27 mouse cellular contexts compared by ENCODE assay signal in genomic region chr5:28970404-28970803, GRCm38 (mm10).
"Had no signal": no experiment of that assay in that cellular context is flagged by ENCODE, and none has a peak within 500 bp of the region (broad histone marks: within the 10 kb centered on the region; RNA-seq: fewer than 3 reads in every experiment).

No protein-coding gene starts in this region.

- H3K9ac ChIP-seq: embryonic facial prominence, embryonic 12.5 days; embryonic facial prominence, embryonic 13.5 days; embryonic facial prominence, embryonic 15.5 days; forebrain, embryonic 12.5 days; forebrain, embryonic 13.5 days; forebrain, embryonic 15.5 days; forebrain, postnatal 0 days had no signal

- DNase-seq: cerebellum, adult 9-11 months; cerebellum, postnatal 10 days; cerebellum, postnatal 14 days; cerebellum, postnatal 25 days; cerebellum, postnatal 36 days; embryo, embryonic 11 days; forebrain, postnatal 0 days; gastrocnemius, adult 2 months; gastrocnemius, postnatal 10 days; gastrocnemius, postnatal 25 days; gastrocnemius, postnatal 36 days; heart, adult 11 months; heart, adult 18-20 months; heart, adult 2 months had no signal

- H3K27ac ChIP-seq: embryonic facial prominence, embryonic 10.5 days; embryonic facial prominence, embryonic 12.5 days; embryonic facial prominence, embryonic 13.5 days; embryonic facial prominence, embryonic 15.5 days; forebrain, embryonic 10.5 days; forebrain, embryonic 12.5 days; forebrain, embryonic 13.5 days; forebrain, embryonic 15.5 days; gastrocnemius, adult 2 months; heart, adult 2 months; heart, embryonic 10.5 days had no signal

- H3K36me3 ChIP-seq: embryonic facial prominence, embryonic 10.5 days; embryonic facial prominence, embryonic 12.5 days; embryonic facial prominence, embryonic 13.5 days; embryonic facial prominence, embryonic 15.5 days; forebrain, embryonic 10.5 days; forebrain, embryonic 12.5 days; forebrain, embryonic 15.5 days; heart, embryonic 10.5 days had no signal

- H3K27me3 ChIP-seq: embryonic facial prominence, embryonic 12.5 days; embryonic facial prominence, embryonic 13.5 days; embryonic facial prominence, embryonic 15.5 days; forebrain, embryonic 12.5 days; forebrain, embryonic 13.5 days; forebrain, embryonic 15.5 days had no signal

- H3K9me3 ChIP-seq: embryonic facial prominence, embryonic 10.5 days; embryonic facial prominence, embryonic 12.5 days; embryonic facial prominence, embryonic 13.5 days; embryonic facial prominence, embryonic 15.5 days; forebrain, embryonic 10.5 days; forebrain, embryonic 12.5 days; forebrain, embryonic 13.5 days; forebrain, embryonic 15.5 days; heart, embryonic 10.5 days had no signal

- H3K4me2 ChIP-seq: embryonic facial prominence, embryonic 12.5 days; embryonic facial prominence, embryonic 13.5 days; embryonic facial prominence, embryonic 15.5 days; forebrain, embryonic 12.5 days; forebrain, embryonic 13.5 days; forebrain, embryonic 15.5 days; heart, embryonic 11.5 days had no signal

- H3K4me3 ChIP-seq: embryonic facial prominence, embryonic 10.5 days; embryonic facial prominence, embryonic 12.5 days; embryonic facial prominence, embryonic 13.5 days; embryonic facial prominence, embryonic 15.5 days; erythroblast, embryonic 14.5 days; forebrain, embryonic 10.5 days; forebrain, embryonic 12.5 days; forebrain, embryonic 13.5 days; forebrain, embryonic 15.5 days; gastrocnemius, adult 2 months; heart, adult 2 months; heart, embryonic 10.5 days had no signal

- ATAC-seq: forebrain, embryonic 13.5 days; forebrain, embryonic 14.5 days; forebrain, embryonic 15.5 days; forebrain, embryonic 16.5 days; forebrain, postnatal 0 days had no signal

- H3K4me1 ChIP-seq: embryonic facial prominence, embryonic 10.5 days; embryonic facial prominence, embryonic 12.5 days; embryonic facial prominence, embryonic 13.5 days; embryonic facial prominence, embryonic 15.5 days; forebrain, embryonic 10.5 days; forebrain, embryonic 12.5 days; forebrain, embryonic 13.5 days; forebrain, embryonic 15.5 days; heart, embryonic 10.5 days had no signal
